Mouse (Mus musculus): Measurements from ENCODE around the gene Thoc7.

The Thoc7 gene

GRCm38 (mm10) chr14:13933290-13934051 is 28.2 kb downstream of the Thoc7 start:
- no peak for DNase-seq

DNA sequence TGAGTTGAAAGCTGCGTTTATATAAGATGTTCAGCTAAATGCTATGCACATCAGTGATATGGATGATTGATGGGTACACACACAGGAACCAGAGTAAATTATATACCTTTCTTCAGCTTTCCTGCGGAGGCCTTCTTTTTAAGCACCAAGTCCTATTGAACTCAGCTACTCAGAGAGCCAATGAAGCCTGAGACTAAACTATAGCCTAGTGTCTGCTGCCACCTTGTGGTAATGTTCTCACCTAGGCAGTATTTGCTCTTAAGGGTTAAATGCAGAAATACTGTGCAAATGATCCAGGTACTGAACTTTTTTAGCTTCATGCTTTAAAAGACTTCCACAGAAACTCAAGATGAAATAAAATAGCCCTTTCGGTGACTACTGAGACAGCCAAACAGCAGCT is 44.0 kb downstream of the Thoc7 start:
- DNase-seq, result peak; percentile 8

DNA sequence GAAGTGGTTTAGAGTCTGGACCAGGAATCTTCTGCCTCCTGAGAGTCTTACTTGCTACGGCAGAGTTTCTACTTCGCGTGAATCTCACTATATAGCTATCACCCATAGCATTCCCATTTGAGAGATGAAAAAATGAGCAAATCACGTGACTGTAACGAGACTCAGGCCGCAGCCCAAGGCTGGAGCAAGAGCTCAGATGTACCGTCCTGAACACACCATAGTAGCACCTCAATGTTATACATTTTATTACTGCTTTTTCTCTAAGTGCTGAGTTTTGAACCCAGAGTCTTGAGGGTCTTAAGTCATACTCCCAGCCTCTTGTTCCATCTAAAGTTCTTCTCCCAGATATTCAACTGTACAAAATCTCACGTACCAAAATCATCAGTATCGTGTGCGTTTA is 44.4 kb downstream of the Thoc7 start:
- no peak for DNase-seq

DNA sequence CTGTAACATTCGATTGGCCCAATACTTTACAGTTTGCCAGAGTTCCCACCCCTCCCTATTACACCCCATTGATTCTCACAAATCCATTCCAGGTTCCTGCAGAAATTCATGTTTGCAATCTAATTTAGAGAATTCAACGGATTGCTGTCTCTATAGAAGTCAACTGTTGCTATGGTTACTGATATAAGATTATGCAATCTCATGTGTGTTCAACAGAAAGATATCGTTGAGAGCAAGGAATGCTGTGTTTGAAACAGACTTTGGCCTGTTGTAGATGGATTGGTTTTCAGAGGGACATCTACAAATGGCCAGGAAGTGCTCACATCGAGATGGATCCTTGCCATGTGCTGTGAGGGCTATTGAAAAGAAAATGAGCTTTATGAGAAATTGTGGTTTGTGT is 46.4 kb downstream of the Thoc7 start:
- DNase-seq, result no peak

GRCm38 (mm10) chr14:13914387-13915082 is 47.1 kb downstream of the Thoc7 start, which contains the start of gene Gm281:
Gene Gm281, minus strand, starts transcription at chr14:13914478.
- DNase-seq, result no peak

DNA sequence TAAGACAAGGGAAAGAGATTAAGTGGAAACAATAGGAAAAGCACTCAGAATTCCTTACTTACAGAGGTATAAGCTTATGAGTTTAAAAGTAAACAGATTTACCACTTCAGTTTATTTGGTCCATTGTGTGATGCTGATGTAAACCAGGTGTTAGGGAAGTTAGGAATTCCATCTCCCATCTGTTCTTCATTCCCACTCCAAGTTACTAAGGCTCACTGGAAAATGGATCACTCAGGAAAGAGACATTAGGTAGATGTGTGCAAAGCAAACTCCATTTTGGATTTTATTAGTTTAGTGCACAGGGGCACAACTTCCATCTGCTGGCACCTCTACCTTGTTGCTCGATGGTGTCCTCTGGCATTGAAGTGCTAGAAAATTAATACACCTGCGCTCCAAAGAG is 51.5 kb downstream of the Thoc7 start:
- no peak for DNase-seq

- DNase-seq, result no peak
Measured at GRCm38 (mm10) chr14:13907145-13907544, 54.5 kb downstream of the Thoc7 start.

DNA sequence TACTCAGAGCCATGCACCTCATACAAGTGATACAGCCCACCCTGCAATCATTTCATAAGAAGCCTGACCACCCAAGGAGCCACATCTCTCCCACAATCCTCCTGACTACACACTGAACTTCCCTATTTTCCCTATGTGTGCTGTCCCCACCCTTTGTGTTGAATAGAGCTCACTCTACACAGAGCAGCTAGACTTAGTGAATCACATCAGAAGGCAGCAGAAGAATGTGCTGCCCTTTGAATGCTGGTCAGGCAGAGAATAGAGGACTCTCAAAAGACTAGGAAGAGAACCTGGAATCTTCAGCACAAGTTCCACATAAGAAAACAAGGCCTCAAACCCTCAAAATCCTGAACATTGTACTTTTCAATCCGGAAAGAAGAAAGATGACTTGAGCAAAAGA is 55.2 kb downstream of the Thoc7 start:
- DNase-seq, result no peak

DNA sequence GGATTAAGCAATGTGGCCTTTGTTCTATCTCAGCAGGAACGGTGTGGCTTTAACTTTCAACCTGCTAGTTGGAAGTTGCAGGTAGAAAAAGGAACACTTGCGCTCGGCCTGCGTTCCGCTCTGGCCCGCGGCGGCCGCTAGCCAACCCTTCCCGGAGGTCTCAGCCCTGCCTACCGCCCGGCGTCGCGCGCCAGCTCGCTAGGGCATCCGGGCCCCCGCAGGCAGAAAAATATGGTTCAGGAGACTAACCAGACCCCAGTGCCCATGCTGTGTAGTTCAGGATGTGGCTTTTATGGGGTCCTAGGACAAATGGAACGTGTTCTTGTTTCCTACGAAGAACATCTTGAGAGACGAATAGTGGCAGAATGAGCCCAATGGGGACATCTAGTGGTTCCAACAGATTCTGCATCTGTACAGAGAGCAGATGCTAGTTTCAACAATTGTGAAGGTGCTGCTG is 60.0 kb downstream of the Thoc7 start:
- peak; percentile 27 for DNase-seq
